Mouse (Mus musculus): ENCODE results near the gene Ctrb1.

DNA sequence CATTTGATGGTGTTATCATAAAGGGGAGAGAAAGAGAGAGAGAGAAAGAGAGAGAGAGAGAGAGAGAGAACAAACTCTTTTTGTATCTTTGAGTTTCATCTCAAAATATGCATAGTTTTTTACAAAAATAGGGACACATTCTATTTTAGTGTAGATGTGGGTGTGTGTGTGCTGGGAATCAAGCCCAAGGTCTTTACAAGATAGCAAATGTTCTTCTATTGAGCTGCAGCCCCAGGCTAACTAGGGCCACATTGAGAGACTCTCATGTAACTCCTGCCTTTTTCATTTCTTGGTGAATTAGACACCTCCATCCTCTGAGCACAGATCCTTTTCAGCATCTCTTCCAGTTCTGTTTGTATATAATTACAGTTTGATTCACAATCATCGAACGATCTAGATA, 49.7 kb downstream of the Ctrb1 start:
- TF ChIP-seq CTCF (IDR thresholded peaks at IDR 0.05; ENCODE audit: borderline replicate concordance, extremely low read depth, insufficient read depth, insufficient read length): no peak
- no peak for TF ChIP-seq POLR2A (IDR thresholded peaks at IDR 0.05; ENCODE audit: borderline replicate concordance, extremely low read depth, insufficient read depth, insufficient read length, poor library complexity, severe bottlenecking)

Measured in brain, embryonic 14.5 days (tissue).